Mouse (Mus musculus): ENCODE results near the gene Gfpt1.

The Gfpt1 gene

GRCm38 (mm10) chr6:87101281-87101954, 58.8 kb downstream of the Gfpt1 start:
- ATAC-seq (ENCODE audit: low TSS enrichment), result peak; percentile 66

- ATAC-seq (ENCODE audit: low TSS enrichment), result no peak
Measured at GRCm38 (mm10) chr6:87101955-87102353, 59.3 kb downstream of the Gfpt1 start.

- ATAC-seq (ENCODE audit: low TSS enrichment), result no peak
Measured at GRCm38 (mm10) chr6:87102421-87102911, 59.8 kb downstream of the Gfpt1 start.

- no peak for ATAC-seq (ENCODE audit: low TSS enrichment)
Measured at GRCm38 (mm10) chr6:87103314-87103713, 60.7 kb downstream of the Gfpt1 start.

GRCm38 (mm10) chr6:87104123-87104796, 61.6 kb downstream of the Gfpt1 start, which contains the start of gene D6Ertd527e:
D6Ertd527e (plus strand) TSS chr6:87104746.
- no peak for ATAC-seq (ENCODE audit: low TSS enrichment)

- ATAC-seq (ENCODE audit: low TSS enrichment), result no peak
Measured at GRCm38 (mm10) chr6:87111493-87111892, 68.8 kb downstream of the Gfpt1 start.

- ATAC-seq (ENCODE audit: low TSS enrichment), result no peak
Measured at GRCm38 (mm10) chr6:87112125-87112524, 69.5 kb downstream of the Gfpt1 start.

GRCm38 (mm10) chr6:87115981-87116380, 73.3 kb downstream of the Gfpt1 start:
- ATAC-seq (ENCODE audit: low TSS enrichment), result no peak

- no peak for ATAC-seq (ENCODE audit: low TSS enrichment)
Measured at GRCm38 (mm10) chr6:87116596-87116995, 74.0 kb downstream of the Gfpt1 start.

- no peak for ATAC-seq (ENCODE audit: low TSS enrichment)
Measured at GRCm38 (mm10) chr6:87119066-87119837, 76.6 kb downstream of the Gfpt1 start.

GRCm38 (mm10) chr6:87119975-87120374, 77.3 kb downstream of the Gfpt1 start:
- ATAC-seq (ENCODE audit: low TSS enrichment), result no peak

GRCm38 (mm10) chr6:87120661-87121060, 78.0 kb downstream of the Gfpt1 start:
- ATAC-seq (ENCODE audit: low TSS enrichment), result no peak

- ATAC-seq (ENCODE audit: low TSS enrichment), result no peak
Measured at GRCm38 (mm10) chr6:87121961-87122360, 79.3 kb downstream of the Gfpt1 start.

- no peak for ATAC-seq (ENCODE audit: low TSS enrichment)
Measured at GRCm38 (mm10) chr6:87123406-87123805, 80.8 kb downstream of the Gfpt1 start.

- ATAC-seq (ENCODE audit: low TSS enrichment), result no peak
Measured at GRCm38 (mm10) chr6:87123973-87124372, 81.3 kb downstream of the Gfpt1 start.

GRCm38 (mm10) chr6:87127049-87127753, 84.6 kb downstream of the Gfpt1 start:
- ATAC-seq (ENCODE audit: low TSS enrichment), result no peak

- ATAC-seq (ENCODE audit: low TSS enrichment), result 0 out of 2 replicates have a peak, but pooled peaks have one; percentile 25
Measured at GRCm38 (mm10) chr6:87129861-87130260, 87.2 kb downstream of the Gfpt1 start.

- no peak for ATAC-seq (ENCODE audit: low TSS enrichment)
Measured at GRCm38 (mm10) chr6:87130628-87131027, 88.0 kb downstream of the Gfpt1 start.

GRCm38 (mm10) chr6:87131078-87131477, 88.4 kb downstream of the Gfpt1 start:
- no peak for ATAC-seq (ENCODE audit: low TSS enrichment)

- ATAC-seq (ENCODE audit: low TSS enrichment), result no peak
Measured at GRCm38 (mm10) chr6:87133520-87133919, 90.9 kb downstream of the Gfpt1 start.

GRCm38 (mm10) chr6:87133966-87134546, 91.4 kb downstream of the Gfpt1 start:
- peak; percentile 91 for ATAC-seq (ENCODE audit: low TSS enrichment)
